Mouse (Mus musculus) retina, postnatal 7 days (tissue): ENCODE results near the gene Tmem144.

Experiments
- DNase-seq: peaks from one replicate; pipeline ENCODE4 v3.0.0-alpha.2; 2012; ENCODE audit warnings: low read depth, low spot score

The Tmem144 gene

GRCm38 (mm10) chr3:79864824-79865223 lies 12.3 kb upstream of the Tmem144 start:
- DNase-seq: no peak

GRCm38 (mm10) chr3:79858221-79858620 lies 5.6 kb upstream of the Tmem144 start:
- no peak for DNase-seq

DNA sequence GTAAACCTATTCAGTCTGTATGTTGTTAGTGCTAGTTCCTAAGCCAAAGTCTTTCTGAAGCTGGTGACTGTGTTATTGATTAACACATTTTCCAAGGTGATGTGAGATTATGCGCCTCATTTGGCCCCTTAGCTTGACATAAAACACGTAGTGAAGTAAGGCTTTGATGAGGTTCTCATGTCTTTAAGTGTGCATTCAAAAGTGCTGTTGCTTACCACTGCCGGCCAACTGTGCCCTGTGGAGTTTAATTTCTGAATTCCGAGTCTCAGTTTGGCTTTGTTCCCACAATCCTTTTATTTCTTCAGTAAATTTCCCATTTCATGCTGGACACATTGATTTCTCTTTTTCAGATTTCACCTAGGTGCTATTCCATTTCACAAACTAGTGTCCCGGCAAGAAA lies 5.2 kb upstream of the Tmem144 start:
- DNase-seq: no peak

DNA sequence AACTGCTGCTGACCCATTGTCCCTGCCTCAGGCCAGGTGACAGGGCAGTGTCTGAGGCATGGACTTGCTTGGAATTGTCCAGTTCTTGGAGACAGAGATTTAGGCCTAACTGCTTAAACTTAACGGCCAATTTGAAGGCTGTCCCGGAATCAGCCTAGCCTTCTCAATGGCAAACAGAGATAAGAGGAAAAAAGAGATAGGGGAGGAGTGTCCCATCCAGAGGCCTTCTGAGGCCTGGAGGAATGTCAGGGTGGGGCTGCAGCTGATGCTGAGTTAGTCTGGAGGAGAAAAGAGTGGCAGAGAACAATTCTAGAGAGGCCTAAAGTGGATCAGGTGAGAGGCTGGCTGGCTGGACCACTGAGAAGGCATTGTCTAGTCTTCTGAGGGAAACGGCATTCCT lies 465 bp downstream of the Tmem144 start:
- no peak for DNase-seq

- no peak for DNase-seq
These were observed 1.9 kb downstream of the Tmem144 start for GRCm38 (mm10) chr3:79850656-79851055.

DNA sequence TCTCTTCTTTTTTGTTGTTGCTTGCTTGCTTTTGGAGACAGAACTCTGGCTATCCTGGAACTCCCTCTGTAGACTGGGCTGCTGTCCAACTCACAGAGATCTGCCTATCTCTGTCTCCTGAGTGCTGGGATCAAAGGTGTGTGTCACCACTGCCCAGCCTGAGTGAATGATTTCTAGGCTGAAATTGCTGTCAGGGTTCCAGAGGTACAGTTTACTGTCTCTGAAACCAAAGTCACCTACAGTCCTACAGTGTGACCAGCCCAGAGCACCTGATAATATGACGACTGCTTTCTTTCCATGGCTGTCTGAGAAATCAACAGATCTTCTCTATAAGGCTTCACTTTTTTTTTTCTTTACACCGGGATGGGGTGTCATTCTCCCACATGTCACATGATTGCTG lies 3.0 kb downstream of the Tmem144 start:
- DNase-seq: no peak

DNA sequence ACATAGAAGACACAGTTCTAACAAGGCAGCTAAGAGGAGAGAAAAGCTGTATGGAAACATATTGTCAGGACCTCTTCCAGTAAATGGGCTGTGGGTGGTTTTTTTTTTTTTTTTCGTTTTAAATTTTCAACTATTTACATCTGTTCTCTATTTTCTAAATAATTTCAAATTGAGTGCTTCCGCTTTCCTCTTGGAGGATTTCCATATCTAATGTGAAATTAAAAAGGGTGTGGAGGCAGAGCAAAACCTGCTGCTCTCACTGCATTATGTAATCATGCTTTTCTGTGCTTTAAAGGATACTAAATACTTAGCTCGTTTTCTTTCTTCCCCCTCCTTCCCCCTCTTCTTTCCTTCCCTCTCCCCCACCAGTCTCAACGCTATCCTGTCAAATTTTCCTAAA lies 3.7 kb downstream of the Tmem144 start:
- no peak for DNase-seq

DNA sequence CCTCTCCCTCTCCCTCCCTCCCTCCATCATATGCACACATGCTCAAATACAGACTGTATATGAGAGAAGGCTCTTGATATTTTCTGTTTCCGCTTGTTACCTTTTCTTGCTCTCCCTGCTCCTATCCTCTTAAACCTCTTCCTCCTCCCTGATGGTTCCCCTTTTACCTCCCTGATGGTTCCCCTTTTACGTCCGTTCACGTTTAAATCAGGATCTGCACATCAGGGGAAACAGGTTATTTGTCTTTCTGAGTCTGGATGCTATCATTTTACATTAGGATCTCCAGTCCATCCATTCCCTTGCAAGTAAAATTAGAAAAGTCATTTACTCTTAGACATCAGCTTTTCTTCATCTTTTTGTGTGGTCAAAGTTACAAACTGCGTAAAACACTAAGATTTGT lies 5.9 kb downstream of the Tmem144 start:
- no peak for DNase-seq

GRCm38 (mm10) chr3:79843999-79844398 lies 8.6 kb downstream of the Tmem144 start:
- no peak for DNase-seq

DNA sequence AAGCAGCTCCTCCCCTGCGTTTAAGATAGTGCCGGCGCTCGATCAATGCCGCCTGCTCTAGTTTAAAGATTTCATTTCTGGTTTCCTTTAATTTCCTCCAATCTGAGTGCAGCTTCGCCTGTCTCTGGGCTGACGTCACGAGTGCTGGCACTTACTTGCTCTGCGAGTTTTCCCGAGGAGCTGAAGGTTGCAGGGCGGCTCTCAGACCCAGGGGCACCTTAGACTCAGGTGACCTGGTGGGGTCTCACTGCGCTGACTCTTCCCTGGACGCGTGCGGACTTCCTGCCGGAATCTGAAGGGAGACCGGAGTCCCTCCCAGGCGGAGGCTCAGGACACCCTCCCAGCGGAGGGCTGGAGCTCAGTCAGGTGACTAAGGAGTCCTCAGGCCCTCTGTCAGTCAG lies 10.0 kb downstream of the Tmem144 start:
- peak; percentile 20 for DNase-seq

GRCm38 (mm10) chr3:79842165-79842564 lies 10.4 kb downstream of the Tmem144 start:
- DNase-seq: peak; percentile 17

GRCm38 (mm10) chr3:79841475-79841874 lies 11.1 kb downstream of the Tmem144 start:
- no peak for DNase-seq

DNA sequence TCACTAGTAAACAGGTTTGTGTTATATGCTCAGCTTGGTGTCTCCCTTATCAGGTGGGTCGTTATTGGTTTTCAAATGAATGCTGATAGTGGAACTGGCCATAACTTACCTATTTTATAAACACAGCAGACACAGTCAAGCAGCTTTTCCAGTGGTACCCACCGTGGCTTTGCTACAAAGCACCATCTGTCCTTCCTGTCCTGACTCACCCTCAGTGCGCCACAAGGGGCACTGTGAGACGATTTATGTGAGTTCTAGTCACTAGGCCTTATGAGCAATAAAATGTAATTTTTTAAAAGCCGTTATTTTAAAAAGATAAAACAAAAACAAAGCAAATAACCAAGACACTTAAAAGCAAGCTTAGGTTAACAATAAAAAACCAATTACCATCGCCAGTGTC lies 13.8 kb downstream of the Tmem144 start:
- peak; percentile 11 for DNase-seq

DNA sequence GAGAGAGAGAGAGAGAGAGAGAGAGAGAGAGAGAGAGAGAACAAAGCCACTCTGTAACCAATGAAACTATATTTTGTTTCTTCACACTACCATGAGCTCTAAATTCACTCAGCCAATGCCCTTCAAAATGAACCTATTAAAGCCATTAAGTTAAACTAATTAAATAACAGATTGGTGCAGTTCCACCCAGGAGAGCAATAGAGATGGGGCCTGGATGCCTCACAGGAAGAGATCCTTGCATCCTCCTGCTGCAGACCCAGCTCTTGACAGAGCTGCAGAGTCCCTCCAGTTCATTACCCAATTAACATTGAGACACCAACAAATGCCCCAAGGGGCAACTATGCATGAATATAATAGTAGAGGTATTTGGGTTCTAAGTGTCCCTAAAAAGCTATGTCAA lies 23.3 kb downstream of the Tmem144 start:
- no peak for DNase-seq

- DNase-seq: no peak
These were observed 27.3 kb downstream of the Tmem144 start for GRCm38 (mm10) chr3:79825067-79825780.

- no peak for DNase-seq
These were observed 29.4 kb downstream of the Tmem144 start for GRCm38 (mm10) chr3:79823176-79823575.

DNA sequence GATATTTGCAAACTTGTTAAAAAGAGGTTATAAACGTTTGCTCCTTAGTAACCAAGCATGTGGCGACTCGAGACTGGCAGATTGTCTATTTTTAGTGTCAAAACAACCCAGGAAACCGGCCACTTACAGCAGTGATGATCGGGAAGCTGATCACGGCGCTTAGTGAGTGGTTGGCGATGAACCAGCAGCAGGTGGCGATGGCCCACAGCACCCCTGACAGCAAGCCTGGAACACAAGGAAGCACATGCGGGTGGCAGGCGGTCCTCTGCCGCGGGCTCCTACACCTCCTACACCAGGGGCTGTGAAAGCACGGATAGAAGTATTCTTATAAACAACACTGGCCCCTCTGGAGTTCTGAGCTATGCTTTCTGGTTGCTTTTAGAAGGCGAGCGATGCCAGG lies 31.4 kb downstream of the Tmem144 start:
- DNase-seq: no peak

DNA sequence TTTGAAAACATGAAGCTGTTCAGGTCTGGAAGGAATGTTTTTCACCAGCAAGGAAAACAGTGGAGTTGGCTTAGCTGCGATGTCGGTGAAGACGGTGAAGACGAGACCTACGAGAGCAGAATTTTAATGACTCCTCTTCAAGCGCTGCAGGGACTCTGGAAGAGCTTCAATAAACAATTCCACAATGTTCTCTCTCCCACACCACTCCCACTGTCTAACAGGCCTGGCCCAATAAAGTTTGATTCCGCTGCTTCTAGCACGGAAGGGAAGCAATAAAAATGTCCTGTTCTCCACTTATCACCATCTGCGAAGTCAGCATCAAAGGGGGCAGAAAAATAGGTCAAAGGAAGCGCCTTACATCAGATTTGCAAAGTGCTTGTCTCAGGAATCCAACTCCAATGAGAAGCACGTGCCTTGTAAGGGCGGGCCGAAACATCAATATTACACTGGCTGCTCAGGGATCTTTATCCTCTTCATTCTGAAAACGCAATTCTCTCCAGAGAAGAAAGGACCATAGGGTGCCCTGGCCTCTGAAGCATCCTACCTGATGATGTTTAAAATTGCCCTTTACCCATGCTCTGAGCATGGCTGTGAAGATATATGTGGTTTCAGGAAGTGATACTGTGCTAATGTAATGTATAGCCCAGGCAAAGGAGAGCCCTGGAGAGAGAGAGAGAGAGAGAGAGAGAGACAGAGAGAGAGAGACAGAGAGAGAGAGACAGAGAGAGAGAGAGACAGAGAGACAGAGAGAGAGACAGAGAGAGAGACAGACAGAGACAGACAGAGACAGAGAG lies 34.2 kb downstream of the Tmem144 start:
- no peak for DNase-seq

DNA sequence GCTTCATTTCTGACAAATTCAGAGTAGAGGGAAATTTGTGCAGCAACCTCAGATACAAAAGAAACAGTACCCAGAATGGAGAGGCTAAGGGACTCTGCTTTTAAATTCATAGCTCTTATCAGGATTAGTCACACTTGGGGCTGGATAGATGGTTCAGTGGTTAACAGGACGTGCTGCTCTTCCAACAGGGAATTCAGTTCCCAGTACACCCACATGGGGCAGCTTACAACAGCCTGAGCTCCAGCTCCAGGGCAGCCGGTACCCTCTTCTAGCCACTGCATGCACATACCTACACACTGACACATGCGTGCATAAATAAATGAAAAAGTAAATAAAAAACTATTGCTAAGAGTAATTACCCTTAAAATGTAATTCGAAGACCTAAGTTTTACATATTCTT lies 36.3 kb downstream of the Tmem144 start:
- no peak for DNase-seq

DNA sequence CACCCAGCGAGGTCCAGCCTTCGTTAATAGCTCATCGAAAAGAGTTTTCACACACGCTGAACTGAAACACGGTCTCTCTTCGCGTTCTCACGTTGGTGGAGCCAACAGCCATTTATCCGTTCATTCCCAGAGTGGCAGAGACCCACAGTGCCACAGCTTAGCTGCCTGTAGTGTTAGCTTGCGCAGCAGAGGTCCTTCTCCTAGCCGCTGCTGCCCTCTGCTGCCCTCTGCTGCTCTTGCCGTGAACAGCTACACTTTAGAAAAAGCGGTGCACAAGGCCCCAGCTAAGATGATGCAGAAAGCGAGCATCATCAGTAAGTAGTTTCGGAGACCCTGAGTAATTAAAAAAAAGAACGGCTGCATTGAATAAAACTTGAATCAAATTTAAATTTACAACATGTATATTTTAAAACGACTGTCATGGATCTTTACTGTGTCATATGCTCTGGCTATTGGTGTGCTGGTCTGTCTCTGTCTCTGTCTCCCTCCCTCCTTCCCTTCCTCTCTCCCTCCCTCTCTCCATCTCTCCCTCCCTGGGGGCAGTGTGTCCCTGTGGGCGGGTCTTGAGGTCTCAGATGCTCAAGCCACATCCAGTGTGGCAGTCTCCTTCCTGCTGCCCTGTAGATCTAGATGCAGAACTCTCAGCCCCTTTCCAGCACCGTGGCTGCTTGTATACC lies 38.6 kb downstream of the Tmem144 start:
- peak; percentile 59 for DNase-seq

DNA sequence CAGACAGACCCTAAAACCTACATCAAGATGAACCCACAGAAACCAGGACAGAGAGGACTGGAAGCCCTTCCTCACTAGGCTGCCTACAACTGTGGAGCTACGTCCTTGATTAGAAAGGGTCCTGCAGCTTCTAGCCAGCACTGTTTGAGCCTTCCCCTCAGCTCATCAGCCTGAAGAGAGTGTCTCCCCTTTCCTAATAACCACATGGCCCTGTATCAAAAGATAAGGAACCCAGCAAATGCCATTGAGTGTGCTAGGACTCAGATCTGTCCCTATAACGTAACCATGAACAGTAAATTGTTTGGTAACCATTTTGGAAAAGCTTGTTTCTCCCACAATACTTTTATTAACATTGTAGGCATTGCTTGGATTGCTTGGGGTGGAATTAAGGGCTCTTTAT lies 40.5 kb downstream of the Tmem144 start:
- no peak for DNase-seq

DNA sequence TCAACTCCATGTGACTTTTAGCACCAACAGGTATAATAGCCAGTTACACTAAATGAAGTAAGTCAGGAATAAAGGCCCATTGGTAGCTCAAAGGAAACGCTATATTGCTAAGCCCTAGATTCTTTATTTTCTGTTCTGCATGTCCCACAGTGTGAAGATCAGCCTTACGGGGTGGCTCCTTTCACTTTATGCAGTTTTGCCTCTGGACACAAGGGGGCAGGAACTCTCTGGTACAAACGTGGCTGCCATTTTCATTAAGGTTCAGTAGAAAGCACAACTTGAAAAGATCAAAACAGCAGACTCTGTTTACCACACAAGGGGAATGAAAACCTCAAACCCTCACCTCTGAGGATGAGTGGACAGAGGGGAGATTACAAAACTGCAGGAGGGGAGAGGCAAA lies 40.9 kb downstream of the Tmem144 start:
- no peak for DNase-seq

DNA sequence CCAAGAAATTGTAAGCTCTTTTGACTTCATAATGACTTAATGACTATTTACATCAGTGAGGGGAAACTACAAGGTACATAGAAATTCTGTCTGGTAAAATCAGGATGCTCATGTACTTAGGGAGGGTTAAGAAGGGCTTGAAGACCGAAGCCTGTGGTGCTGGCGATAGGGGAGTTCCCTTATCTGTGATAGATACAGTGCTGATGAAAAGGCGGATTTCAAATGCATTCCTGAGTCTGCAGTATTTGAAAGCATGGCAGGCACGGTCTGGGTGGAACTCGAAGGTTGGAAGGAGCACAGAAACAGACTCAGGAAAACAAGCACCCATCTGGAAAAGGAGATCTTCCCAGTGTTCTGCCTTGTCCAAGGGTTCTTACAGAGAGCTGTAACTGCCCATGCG lies 42.0 kb downstream of the Tmem144 start:
- no peak for DNase-seq
